In the genomic region with DNA sequence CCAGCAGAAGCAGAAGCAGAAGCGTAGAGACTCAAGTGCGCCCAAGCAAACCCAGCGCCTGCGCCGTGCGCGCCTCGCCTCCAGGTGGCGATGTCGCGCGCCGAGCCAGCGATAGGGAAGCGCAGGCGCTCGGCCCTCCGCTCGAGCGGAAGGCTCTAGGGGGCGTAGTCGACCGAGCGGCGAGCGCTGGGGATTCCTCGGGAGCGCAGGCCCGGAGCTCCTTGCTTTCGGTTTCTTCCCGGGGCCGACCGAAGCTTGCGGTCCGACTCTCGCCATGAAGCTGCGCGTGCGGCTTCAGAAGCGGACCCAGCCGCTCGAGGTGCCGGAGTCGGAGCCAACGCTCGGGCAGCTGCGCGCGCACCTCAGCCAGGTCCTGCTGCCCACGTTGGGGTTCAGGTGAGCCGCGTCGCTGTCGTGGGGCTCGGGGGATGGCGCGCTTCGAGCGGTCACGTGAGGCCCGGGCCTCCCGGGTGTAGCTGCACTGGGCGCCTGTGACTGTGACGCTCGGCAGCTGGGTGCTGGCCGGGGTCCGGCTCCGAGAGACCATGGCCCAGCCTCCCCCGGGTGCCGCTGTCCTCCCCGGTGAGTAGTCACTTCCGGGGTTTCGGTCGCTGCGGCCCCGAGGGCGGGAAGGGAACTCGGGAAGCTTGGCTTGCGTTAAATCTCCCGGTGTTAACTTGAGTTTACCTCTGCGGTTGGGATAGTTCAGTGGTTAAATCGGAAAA, we compare ENCODE assay signal across 8 mouse cellular contexts. TPM values are rescaled to one million over a fixed set of nuclear protein-coding genes. Genes with fewer than 3 reads are reported as not detected.
DNase-seq lines count a peak whose midpoint lies in the region; ATAC-seq lines count a peak whose summit lies in the region.

Gene Fbxo7, plus strand, starts transcription at position 224 of the 725 bp plus-strand sequence.

- peak; percentile 96 for ATAC-seq in forebrain, embryonic 11.5 days (replicated peaks; ENCODE audit: low FRiP score)
- ATAC-seq in heart, embryonic 16.5 days (replicated peaks; ENCODE audit: extremely low read depth, insufficient read depth, low FRiP score), result peak; percentile 95
- peak; percentile 81 for ATAC-seq in liver, embryonic 15.5 days (ENCODE audit: insufficient read depth)
- ATAC-seq in neural tube, embryonic 12.5 days (ENCODE audit: low FRiP score, low read depth), result peak; percentile 98

- H3K4me2 ChIP-seq in forebrain, embryonic 11.5 days (ENCODE audit: low read depth, low read length, severe bottlenecking), result peak within 1 kb of the TSS; percentile 75
- H3K4me2 ChIP-seq in heart, embryonic 16.5 days (ENCODE audit: low read depth, low read length), result peak within 1 kb of the TSS; percentile 71
- H3K4me2 ChIP-seq in liver, embryonic 15.5 days, result peak within 1 kb of the TSS; percentile 66
- H3K4me2 ChIP-seq in neural tube, embryonic 12.5 days (replicated peaks), result peak within 1 kb of the TSS; percentile 73

- WGBS in forebrain, embryonic 11.5 days, result under 1% methylated on average over 82 of the region's 82 CpGs
- under 1% methylated on average over 82 of the region's 82 CpGs for WGBS in heart, embryonic 16.5 days
- under 1% methylated on average over 82 of the region's 82 CpGs for WGBS in liver, embryonic 15.5 days (ENCODE audit: insufficient replicate concordance)
- under 1% methylated on average over 82 of the region's 82 CpGs for WGBS in neural tube, embryonic 12.5 days

- H3K27me3 ChIP-seq in forebrain, embryonic 11.5 days (ENCODE audit: control insufficient read depth, insufficient read depth, low read length), result no peaks in the 10 kb centered on the region
- no peaks in the 10 kb centered on the region for H3K27me3 ChIP-seq in heart, embryonic 16.5 days (ENCODE audit: control insufficient read depth, insufficient read depth, low read length)
- no peaks in the 10 kb centered on the region for H3K27me3 ChIP-seq in liver, embryonic 15.5 days
- H3K27me3 ChIP-seq in neural tube, embryonic 12.5 days (replicated peaks), result no peaks in the 10 kb centered on the region

- peak within 1 kb of the TSS; percentile 80 for H3K4me3 ChIP-seq in forebrain, embryonic 11.5 days (ENCODE audit: low read depth, low read length)
- H3K4me3 ChIP-seq in heart, embryonic 16.5 days (ENCODE audit: low read length), result peak within 1 kb of the TSS; percentile 63
- peak within 1 kb of the TSS; percentile 98 for H3K4me3 ChIP-seq in liver, embryonic 15.5 days (replicated peaks)
- peak within 1 kb of the TSS; percentile 69 for H3K4me3 ChIP-seq in neural tube, embryonic 12.5 days

- peak within 1 kb of the TSS; percentile 57; the same call in 1 of the 2 replicates for H3K27ac ChIP-seq in forebrain, embryonic 11.5 days (ENCODE audit: low read depth, low read length)
- H3K27ac ChIP-seq in heart, embryonic 16.5 days (ENCODE audit: low read length), result peak within 1 kb of the TSS; percentile 81
- peak within 1 kb of the TSS; percentile 93 for H3K27ac ChIP-seq in liver, embryonic 15.5 days (replicated peaks)
- peak within 1 kb of the TSS; percentile 72; the same call in 1 of the 2 replicates for H3K27ac ChIP-seq in neural tube, embryonic 12.5 days

- no peaks in the 10 kb centered on the region for H3K9me3 ChIP-seq in forebrain, embryonic 11.5 days (ENCODE audit: control insufficient read depth, low read length)
- no peaks in the 10 kb centered on the region for H3K9me3 ChIP-seq in heart, embryonic 16.5 days (replicated peaks; ENCODE audit: control insufficient read depth, low read length)
- H3K9me3 ChIP-seq in liver, embryonic 15.5 days (replicated peaks), result no peaks in the 10 kb centered on the region
- H3K9me3 ChIP-seq in neural tube, embryonic 12.5 days, result no peaks in the 10 kb centered on the region

- H3K4me1 ChIP-seq in forebrain, embryonic 11.5 days (replicated peaks; ENCODE audit: control insufficient read depth, insufficient read depth, low read length), result no peaks in the 10 kb centered on the region
- peaks cover 3% of the 10 kb centered on the region; the same call in 1 of the 2 replicates for H3K4me1 ChIP-seq in heart, embryonic 16.5 days (ENCODE audit: control insufficient read depth, insufficient read depth, low read length)
- peaks cover 36% of the 10 kb centered on the region for H3K4me1 ChIP-seq in liver, embryonic 15.5 days (replicated peaks)
- peaks cover 3% of the 10 kb centered on the region; the same call in 1 of the 2 replicates for H3K4me1 ChIP-seq in neural tube, embryonic 12.5 days

- DNase-seq in CD8-positive naive resting alpha-beta T cell, adult 2 months (ENCODE audit: low read depth in 2 of 2, low spot score in 2 of 2), result peak; percentile 79 to 82
- DNase-seq in c-Kit-positive CD71-negative TER-119-negative erythroid progenitor cells, embryonic 14.5 days (ENCODE audit: low read depth), result peak; percentile 79
- DNase-seq in forebrain, embryonic 11.5 days (ENCODE audit: low spot score), result peak; percentile 95
- DNase-seq in kidney, postnatal 36 days, result peak; percentile 91 to 95
- DNase-seq in telencephalon, adult 2 months (ENCODE audit: low read depth, low spot score), result peak; percentile 81

- H3K36me3 ChIP-seq in forebrain, embryonic 11.5 days (ENCODE audit: control insufficient read depth, insufficient read depth, low read length), result no peaks in the 10 kb centered on the region
- no peaks in the 10 kb centered on the region for H3K36me3 ChIP-seq in heart, embryonic 16.5 days (ENCODE audit: control insufficient read depth, insufficient read depth)
- peaks cover 12% of the 10 kb centered on the region for H3K36me3 ChIP-seq in liver, embryonic 15.5 days (replicated peaks)
- no peaks in the 10 kb centered on the region for H3K36me3 ChIP-seq in neural tube, embryonic 12.5 days

- peak within 1 kb of the TSS; percentile 82 for H3K9ac ChIP-seq in forebrain, embryonic 11.5 days (ENCODE audit: low read length)
- H3K9ac ChIP-seq in heart, embryonic 16.5 days (ENCODE audit: low read length), result peak within 1 kb of the TSS; percentile 78
- H3K9ac ChIP-seq in liver, embryonic 15.5 days, result peak within 1 kb of the TSS; percentile 93
- H3K9ac ChIP-seq in neural tube, embryonic 12.5 days, result peak within 1 kb of the TSS; percentile 80

RNA-seq across cellular contexts. Expression of gene Fbxo7, which starts in this region (rescaled TPM):
- polyA plus RNA-seq in forebrain, embryonic 11.5 days (2014; fragmentation: Nextera tagmentation; extraction: Ambion mirVana), result 20.0 and 20.3 TPM in 2 replicates
- polyA plus RNA-seq in heart, embryonic 16.5 days (2015; fragmentation: Nextera tagmentation; extraction: Ambion mirVana), result 20.9 and 24.2 TPM in 2 replicates
- polyA plus RNA-seq in liver, embryonic 15.5 days (2015; fragmentation: Nextera tagmentation; extraction: Ambion mirVana), result 65.6 and 65.9 TPM in 2 replicates
- polyA plus RNA-seq in neural tube, embryonic 12.5 days (2016; fragmentation: Nextera tagmentation; extraction: Ambion mirVana), result 19.3 and 20.1 TPM in 2 replicates

Comparison
In these comparisons a context has a peak if more than half of its experiments do, and no peak if none do; other contexts are left out.
1. Peak in every context shown above with its lines: DNase-seq, ATAC-seq, H3K4me3 ChIP-seq and H3K27ac ChIP-seq.